Mouse (Mus musculus): ENCODE measurements around the gene Phf24. TPM values are rescaled to one million over a fixed set of nuclear protein-coding genes. Genes with fewer than 3 reads are reported as not detected.
A peak's percentile ranks its signal among the peaks of the same experiment; 100 is the strongest.

Phf24 gene
- polyA plus RNA-seq, 1 experiment from 2014 or later, result 1.4 TPM

DNA sequence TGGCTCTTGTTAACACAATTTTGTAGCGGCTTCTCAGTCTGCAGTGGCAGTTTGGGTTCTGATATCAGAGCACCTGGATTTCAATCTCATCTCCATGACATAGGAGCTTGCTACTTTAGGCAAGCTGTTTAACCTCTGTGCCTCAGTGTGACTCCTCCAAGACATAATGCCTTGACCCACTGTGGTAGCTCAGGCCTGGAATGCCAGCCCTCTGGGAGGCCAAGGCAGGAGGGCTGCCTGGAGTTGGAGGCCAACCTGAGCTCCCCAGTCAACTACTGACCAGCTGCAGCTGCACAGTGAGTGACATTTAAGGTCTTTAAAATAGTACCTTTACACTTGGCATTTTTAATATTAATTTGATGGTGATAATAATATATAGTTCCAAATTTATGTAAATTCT is 494 bp upstream of the Phf24 start:
- Histone ChIP-seq H3K9me3 (no peaks in the 10 kb centered on the region), H3K27ac (no peak overlapping the region), H3K4me3 (no peak overlapping the region), H3K9ac (no peak overlapping the region), H3K4me1 (peaks cover 3% of the 10 kb centered on the region; the same call in 1 of the 2 replicates), H3K36me3 (no peaks in the 10 kb centered on the region), H3K4me2 (no peak overlapping the region), H3K27me3 (peaks cover 76% of the 10 kb centered on the region)
- 70% methylated on average over 1 of the region's 1 CpGs for WGBS
- no peak for ATAC-seq (ENCODE audit: insufficient number of reproducible peaks, insufficient read depth, low FRiP score, low TSS enrichment, low read depth)

- Histone ChIP-seq H3K36me3 (no peaks in the 10 kb centered on the region), H3K4me1 (peaks cover 3% of the 10 kb centered on the region; the same call in 1 of the 2 replicates), H3K9me3 (no peaks in the 10 kb centered on the region), H3K9ac (peak overlapping the region; percentile 80), H3K27me3 (peaks cover 69% of the 10 kb centered on the region), H3K4me2 (peak overlapping the region; percentile 87), H3K27ac (no peak overlapping the region), H3K4me3 (peak overlapping the region; percentile 67)
- WGBS, result 2% methylated on average over 26 of the region's 26 CpGs
- peak; percentile 58 for ATAC-seq (ENCODE audit: insufficient number of reproducible peaks, insufficient read depth, low FRiP score, low TSS enrichment, low read depth)
These were observed 928 bp downstream of the Phf24 start for GRCm38 (mm10) chr4:42917402-42917774.

DNA sequence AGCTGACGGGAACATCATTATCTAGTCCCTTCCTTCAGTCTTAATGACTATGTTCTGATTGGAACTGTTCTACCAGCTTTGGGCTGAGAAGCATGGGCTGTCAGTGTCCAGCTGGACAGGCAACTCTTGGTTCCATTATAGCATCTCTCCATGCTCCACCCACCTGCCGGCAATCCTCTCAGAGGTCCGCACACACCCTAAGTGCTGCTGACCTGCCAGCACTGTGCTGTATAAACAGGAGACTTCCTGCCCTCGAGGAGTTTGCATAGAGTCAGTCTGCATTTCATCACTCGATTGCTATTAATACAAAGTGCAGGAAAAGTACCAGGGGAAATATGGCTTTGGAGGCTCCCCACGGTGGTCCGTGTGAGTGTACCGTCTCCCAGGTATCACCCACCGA is 4.3 kb downstream of the Phf24 start:
- 70% methylated on average over 9 of the region's 9 CpGs for WGBS
- Histone ChIP-seq H3K9me3 (no peaks in the 10 kb centered on the region), H3K9ac (no peak overlapping the region), H3K27me3 (peaks cover 56% of the 10 kb centered on the region), H3K36me3 (no peaks in the 10 kb centered on the region), H3K4me1 (peaks cover 3% of the 10 kb centered on the region; the same call in 1 of the 2 replicates), H3K4me2 (no peak overlapping the region), H3K4me3 (no peak overlapping the region), H3K27ac (no peak overlapping the region)
- no peak for ATAC-seq (ENCODE audit: insufficient number of reproducible peaks, insufficient read depth, low FRiP score, low TSS enrichment, low read depth)

DNA sequence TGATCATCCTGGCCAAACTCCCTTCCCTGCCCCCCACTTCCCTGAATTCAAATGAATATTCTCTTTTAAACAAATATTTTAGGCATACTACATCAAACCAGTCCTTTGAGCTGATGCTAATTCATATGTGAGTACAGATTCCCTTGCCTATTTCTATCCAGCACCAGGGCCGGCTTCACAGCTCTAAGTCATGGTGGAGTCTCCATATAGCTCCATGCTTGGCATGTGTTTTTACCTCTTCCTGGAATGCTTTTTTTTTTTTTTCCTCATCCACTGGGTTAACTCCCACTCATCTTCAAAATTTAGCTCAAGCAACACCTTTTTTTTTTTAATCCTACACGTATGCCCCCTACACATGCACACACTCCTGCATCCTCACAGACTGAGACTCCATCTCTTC is 5.1 kb downstream of the Phf24 start:
- WGBS, result 85% methylated on average over 2 of the region's 2 CpGs
- H3K27me3 ChIP-seq, result peaks cover 48% of the 10 kb centered on the region
- no peak overlapping the region for H3K4me3 ChIP-seq
- ATAC-seq (ENCODE audit: insufficient number of reproducible peaks, insufficient read depth, low FRiP score, low TSS enrichment, low read depth), result no peak
- no peak overlapping the region for H3K27ac ChIP-seq
- no peak overlapping the region for H3K9ac ChIP-seq
- H3K9me3 ChIP-seq, result no peaks in the 10 kb centered on the region
- no peak overlapping the region for H3K4me2 ChIP-seq
- no peaks in the 10 kb centered on the region for H3K36me3 ChIP-seq
- H3K4me1 ChIP-seq, result peaks cover 3% of the 10 kb centered on the region; the same call in 1 of the 2 replicates

GRCm38 (mm10) chr4:42922056-42922455 is 5.6 kb downstream of the Phf24 start:
- Histone ChIP-seq H3K4me2 (no peak overlapping the region), H3K4me3 (no peak overlapping the region), H3K27me3 (peaks cover 43% of the 10 kb centered on the region), H3K9me3 (no peaks in the 10 kb centered on the region), H3K9ac (no peak overlapping the region), H3K4me1 (peaks cover 3% of the 10 kb centered on the region; the same call in 1 of the 2 replicates), H3K36me3 (no peaks in the 10 kb centered on the region), H3K27ac (no peak overlapping the region)
- 59% methylated on average over 6 of the region's 6 CpGs for WGBS
- no peak for ATAC-seq (ENCODE audit: insufficient number of reproducible peaks, insufficient read depth, low FRiP score, low TSS enrichment, low read depth)

DNA sequence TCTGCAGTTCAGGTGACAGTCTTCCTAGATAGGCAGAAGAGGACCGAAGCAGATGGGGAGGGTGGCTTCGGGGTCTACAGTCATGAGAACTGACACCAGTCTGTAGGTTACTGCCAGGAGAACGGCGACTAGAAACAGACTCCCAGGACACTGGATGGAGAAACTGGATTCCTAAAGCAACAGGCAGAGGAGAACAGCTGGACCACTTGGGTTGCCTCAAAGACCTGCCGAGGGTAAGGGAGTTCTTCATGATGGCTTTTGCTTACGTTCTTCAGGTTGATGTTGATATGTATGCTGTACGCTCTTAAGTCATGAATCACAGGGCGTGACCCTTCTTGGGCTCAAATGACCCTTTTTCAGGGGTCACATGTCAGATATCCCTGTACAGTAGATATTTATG is 6.0 kb downstream of the Phf24 start:
- H3K4me2 ChIP-seq, result no peak overlapping the region
- 85% methylated on average over 8 of the region's 8 CpGs for WGBS
- no peak overlapping the region for H3K27ac ChIP-seq
- no peaks in the 10 kb centered on the region for H3K9me3 ChIP-seq
- ATAC-seq (ENCODE audit: insufficient number of reproducible peaks, insufficient read depth, low FRiP score, low TSS enrichment, low read depth), result no peak
- H3K9ac ChIP-seq, result no peak overlapping the region
- H3K4me1 ChIP-seq, result peaks cover 1% of the 10 kb centered on the region; the same call in 1 of the 2 replicates
- peaks cover 39% of the 10 kb centered on the region for H3K27me3 ChIP-seq
- H3K36me3 ChIP-seq, result no peaks in the 10 kb centered on the region
- no peak overlapping the region for H3K4me3 ChIP-seq

GRCm38 (mm10) chr4:42924095-42924710 is 7.7 kb downstream of the Phf24 start:
- H3K27me3 ChIP-seq, result peaks cover 21% of the 10 kb centered on the region

GRCm38 (mm10) chr4:42928209-42928608 is 11.7 kb downstream of the Phf24 start:
- Histone ChIP-seq H3K4me2 (no peak overlapping the region), H3K9me3 (no peaks in the 10 kb centered on the region), H3K4me3 (no peak overlapping the region), H3K4me1 (no peaks in the 10 kb centered on the region), H3K9ac (no peak overlapping the region), H3K27me3 (peaks cover 17% of the 10 kb centered on the region), H3K27ac (no peak overlapping the region), H3K36me3 (no peaks in the 10 kb centered on the region)
- 81% methylated on average over 5 of the region's 5 CpGs for WGBS
- no peak for ATAC-seq (ENCODE audit: insufficient number of reproducible peaks, insufficient read depth, low FRiP score, low TSS enrichment, low read depth)

More at GRCm38 (mm10) chr4:42924095-42924710, 7.7 kb downstream of the Phf24 start:
- no peaks in the 10 kb centered on the region for H3K4me1 ChIP-seq
- no peak overlapping the region for H3K9ac ChIP-seq
- H3K9me3 ChIP-seq, result no peaks in the 10 kb centered on the region
- no peak for ATAC-seq (ENCODE audit: insufficient number of reproducible peaks, insufficient read depth, low FRiP score, low TSS enrichment, low read depth)
- H3K36me3 ChIP-seq, result no peaks in the 10 kb centered on the region
- WGBS, result 76% methylated on average over 13 of the region's 13 CpGs
- no peak overlapping the region for H3K4me2 ChIP-seq
- no peak overlapping the region for H3K27ac ChIP-seq
- no peak overlapping the region for H3K4me3 ChIP-seq

GRCm38 (mm10) chr4:42928952-42929351 is 12.5 kb downstream of the Phf24 start:
- Histone ChIP-seq H3K27me3 (peaks cover 21% of the 10 kb centered on the region), H3K9ac (no peak overlapping the region), H3K27ac (no peak overlapping the region), H3K4me3 (no peak overlapping the region), H3K9me3 (no peaks in the 10 kb centered on the region), H3K4me2 (no peak overlapping the region), H3K36me3 (no peaks in the 10 kb centered on the region), H3K4me1 (peaks cover 6% of the 10 kb centered on the region)
- WGBS, result 90% methylated on average over 9 of the region's 9 CpGs
- no peak for ATAC-seq (ENCODE audit: insufficient number of reproducible peaks, insufficient read depth, low FRiP score, low TSS enrichment, low read depth)

- H3K36me3 ChIP-seq, result no peaks in the 10 kb centered on the region
- H3K4me2 ChIP-seq, result no peak overlapping the region
- no peak overlapping the region for H3K4me3 ChIP-seq
- peaks cover 6% of the 10 kb centered on the region for H3K4me1 ChIP-seq
- no peak overlapping the region for H3K27ac ChIP-seq
- peaks cover 30% of the 10 kb centered on the region for H3K27me3 ChIP-seq
- no peak for ATAC-seq (ENCODE audit: insufficient number of reproducible peaks, insufficient read depth, low FRiP score, low TSS enrichment, low read depth)
- H3K9me3 ChIP-seq, result no peaks in the 10 kb centered on the region
- H3K9ac ChIP-seq, result no peak overlapping the region
- WGBS, result 71% methylated on average over 8 of the region's 8 CpGs
These were observed 15.9 kb downstream of the Phf24 start for GRCm38 (mm10) chr4:42932229-42932969.

DNA sequence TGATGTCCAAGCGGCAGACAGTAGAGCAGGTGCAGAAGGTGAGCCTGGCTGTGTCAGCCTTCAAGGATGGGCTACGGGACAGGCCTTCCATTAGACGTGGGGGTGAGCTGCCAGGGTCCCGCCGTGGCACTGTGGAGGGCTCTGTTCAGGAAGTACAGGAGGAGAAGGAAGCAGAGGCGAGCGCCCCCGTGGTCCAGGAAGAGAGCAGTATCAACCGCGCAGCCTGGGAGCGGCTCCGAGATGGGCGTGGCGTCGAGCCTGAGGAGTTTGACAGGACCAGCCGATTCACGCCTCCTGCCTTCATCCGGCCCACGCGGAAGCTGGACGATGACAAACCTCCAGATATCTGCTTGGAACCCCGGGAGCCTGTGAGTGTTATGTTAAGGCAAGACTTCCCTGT is 17.2 kb downstream of the Phf24 start:
- Histone ChIP-seq H3K27me3 (peaks cover 41% of the 10 kb centered on the region), H3K27ac (no peak overlapping the region), H3K4me3 (peak overlapping the region; percentile 23)

DNA sequence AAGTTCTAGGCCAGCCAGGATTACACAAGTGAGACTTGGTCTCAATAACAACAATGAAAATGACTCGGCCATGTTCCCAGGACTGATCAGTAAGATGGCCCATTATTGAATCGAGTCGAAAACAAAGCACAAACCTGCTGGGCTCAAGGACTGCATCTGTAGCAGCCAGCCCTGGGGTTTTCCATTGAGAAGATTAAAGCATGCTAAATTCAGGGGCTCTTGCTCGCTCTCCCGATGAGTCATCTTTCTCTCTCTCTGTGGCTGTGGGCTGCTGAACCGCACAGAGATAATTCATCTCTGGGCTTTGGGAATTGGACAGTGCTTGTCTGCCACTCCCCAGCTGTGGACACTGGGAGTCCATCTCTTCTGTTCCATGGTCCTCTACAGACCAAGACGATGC is 24.9 kb downstream of the Phf24 start:
- WGBS, result 78% methylated on average over 7 of the region's 7 CpGs
- H3K27ac ChIP-seq, result no peak overlapping the region

More for the DNA sequence above, 17.2 kb downstream of the Phf24 start:
- Histone ChIP-seq H3K4me2 (peak overlapping the region; percentile 54), H3K9me3 (no peaks in the 10 kb centered on the region), H3K4me1 (peaks cover 6% of the 10 kb centered on the region), H3K9ac (peak overlapping the region; percentile 44; the same call in 1 of the 2 replicates), H3K36me3 (no peaks in the 10 kb centered on the region)
- no peak for ATAC-seq (ENCODE audit: insufficient number of reproducible peaks, insufficient read depth, low FRiP score, low TSS enrichment, low read depth)
- WGBS, result 7% methylated on average over 22 of the region's 22 CpGs

More for the DNA sequence above, 24.9 kb downstream of the Phf24 start:
- Histone ChIP-seq H3K4me1 (no peaks in the 10 kb centered on the region), H3K4me3 (no peak overlapping the region), H3K27me3 (peaks cover 37% of the 10 kb centered on the region), H3K9ac (no peak overlapping the region), H3K4me2 (no peak overlapping the region), H3K36me3 (no peaks in the 10 kb centered on the region), H3K9me3 (no peaks in the 10 kb centered on the region)
- no peak for ATAC-seq (ENCODE audit: insufficient number of reproducible peaks, insufficient read depth, low FRiP score, low TSS enrichment, low read depth)

Measured in embryonic facial prominence, embryonic 13.5 days (tissue).